Mouse (Mus musculus): Measurements from ENCODE around the gene Mrps18a. TPM values are rescaled to one million over a fixed set of nuclear protein-coding genes. Genes with fewer than 3 reads are reported as not detected.

Gene Mrps18a
- total and polyA plus RNA-seq, 3 experiments, result 55.3 to 110 (median 66.4) TPM

GRCm38 (mm10) chr17:46129741-46130498, 19.1 kb downstream of the Mrps18a start:
- H3K36me3 ChIP-seq (replicated peaks), result peaks cover 54% of the 10 kb centered on the region
- peaks cover 10% of the 10 kb centered on the region for H3K4me1 ChIP-seq (ENCODE audit: insufficient read depth, low read depth, low read length)
- peaks cover 13% of the 10 kb centered on the region; the same call in 1 of the 2 replicates for H3K27me3 ChIP-seq (ENCODE audit: insufficient read depth, low read length)
- no peak overlapping the region for H3K4me3 ChIP-seq (ENCODE audit: low read depth, low read length)
- H3K9me3 ChIP-seq (replicated peaks), result no peaks in the 10 kb centered on the region
- ATAC-seq (ENCODE audit: extremely low read depth, insufficient number of reproducible peaks, low FRiP score, poor library complexity, severe bottlenecking) (no peak), DNase-seq (ENCODE audit: low spot score) (no peak)
- TF ChIP-seq GATA2 (IDR thresholded peaks at IDR 0.05; ENCODE audit: borderline replicate concordance, low read depth, low read length) (no peak), GATA1 (IDR thresholded peaks at IDR 0.05; ENCODE audit: borderline replicate concordance, low read length) (no peak), TAL1 (conservative IDR thresholded peaks at IDR 0.05; ENCODE audit: low read depth, low read length) (no peak), CTCF (IDR thresholded peaks at IDR 0.05; ENCODE audit: low read depth, low read length) (no peak), POLR2AphosphoS5 (IDR thresholded peaks at IDR 0.05; ENCODE audit: insufficient replicate concordance, low read depth, low read length) (no peak)

- Histone ChIP-seq H3K27me3 (ENCODE audit: insufficient read depth, low read length) (peaks cover 24% of the 10 kb centered on the region), H3K4me3 (ENCODE audit: low read depth, low read length) (no peak overlapping the region), H3K36me3 (replicated peaks) (peaks cover 31% of the 10 kb centered on the region), H3K9me3 (replicated peaks) (no peaks in the 10 kb centered on the region), H3K4me1 (ENCODE audit: insufficient read depth, low read depth, low read length) (peaks cover 15% of the 10 kb centered on the region)
- ATAC-seq (ENCODE audit: extremely low read depth, insufficient number of reproducible peaks, low FRiP score, poor library complexity, severe bottlenecking) (no peak), DNase-seq (ENCODE audit: low spot score) (peak; percentile 42)
- TF ChIP-seq GATA2 (IDR thresholded peaks at IDR 0.05; ENCODE audit: borderline replicate concordance, low read depth, low read length) (no peak), POLR2AphosphoS5 (IDR thresholded peaks at IDR 0.05; ENCODE audit: insufficient replicate concordance, low read depth, low read length) (no peak), TAL1 (conservative IDR thresholded peaks at IDR 0.05; ENCODE audit: low read depth, low read length) (no peak), GATA1 (IDR thresholded peaks at IDR 0.05; ENCODE audit: borderline replicate concordance, low read length) (no peak), CTCF (IDR thresholded peaks at IDR 0.05; ENCODE audit: low read depth, low read length) (peak; percentile 84)
Measured at GRCm38 (mm10) chr17:46132058-46132718, 21.4 kb downstream of the Mrps18a start.

GRCm38 (mm10) chr17:46132862-46133261, 22.1 kb downstream of the Mrps18a start:
- H3K4me3 ChIP-seq (ENCODE audit: low read depth, low read length), result no peak overlapping the region

GRCm38 (mm10) chr17:46138563-46139236, 27.9 kb downstream of the Mrps18a start:
- TF ChIP-seq CTCF (IDR thresholded peaks at IDR 0.05; ENCODE audit: low read depth, low read length), result no peak
- no peaks in the 10 kb centered on the region for H3K9me3 ChIP-seq (replicated peaks)
- no peak for DNase-seq (ENCODE audit: low spot score)
- ATAC-seq (ENCODE audit: extremely low read depth, insufficient number of reproducible peaks, low FRiP score, poor library complexity, severe bottlenecking), result no peak; the same call in 1 of the 2 replicates
- H3K4me3 ChIP-seq (ENCODE audit: low read depth, low read length), result no peak overlapping the region; the same call in 1 of the 2 replicates
- peaks cover 3% of the 10 kb centered on the region for H3K36me3 ChIP-seq (replicated peaks)
- H3K27me3 ChIP-seq (ENCODE audit: insufficient read depth, low read length), result peaks cover 18% of the 10 kb centered on the region
- peaks cover 34% of the 10 kb centered on the region for H3K4me1 ChIP-seq (ENCODE audit: insufficient read depth, low read depth, low read length)

More at GRCm38 (mm10) chr17:46132862-46133261, 22.1 kb downstream of the Mrps18a start:
- ATAC-seq (ENCODE audit: extremely low read depth, insufficient number of reproducible peaks, low FRiP score, poor library complexity, severe bottlenecking) (no peak), DNase-seq (ENCODE audit: low spot score) (no peak)
- TF ChIP-seq TAL1 (conservative IDR thresholded peaks at IDR 0.05; ENCODE audit: low read depth, low read length), result no peak
- no peak for TF ChIP-seq CTCF (IDR thresholded peaks at IDR 0.05; ENCODE audit: low read depth, low read length)
- TF ChIP-seq POLR2AphosphoS5 (IDR thresholded peaks at IDR 0.05; ENCODE audit: insufficient replicate concordance, low read depth, low read length), result no peak
- no peak for TF ChIP-seq GATA2 (IDR thresholded peaks at IDR 0.05; ENCODE audit: borderline replicate concordance, low read depth, low read length)
- TF ChIP-seq GATA1 (IDR thresholded peaks at IDR 0.05; ENCODE audit: borderline replicate concordance, low read length), result no peak
- Histone ChIP-seq H3K27me3 (ENCODE audit: insufficient read depth, low read length) (peaks cover 24% of the 10 kb centered on the region), H3K4me1 (ENCODE audit: insufficient read depth, low read depth, low read length) (peaks cover 18% of the 10 kb centered on the region), H3K36me3 (replicated peaks) (peaks cover 25% of the 10 kb centered on the region), H3K9me3 (replicated peaks) (no peaks in the 10 kb centered on the region)

- Histone ChIP-seq H3K4me3 (ENCODE audit: low read depth, low read length) (no peak overlapping the region), H3K27me3 (ENCODE audit: insufficient read depth, low read length) (peaks cover 18% of the 10 kb centered on the region), H3K4me1 (ENCODE audit: insufficient read depth, low read depth, low read length) (peaks cover 37% of the 10 kb centered on the region), H3K9me3 (replicated peaks) (no peaks in the 10 kb centered on the region), H3K36me3 (replicated peaks) (peaks cover 12% of the 10 kb centered on the region)
- ATAC-seq (ENCODE audit: extremely low read depth, insufficient number of reproducible peaks, low FRiP score, poor library complexity, severe bottlenecking), result peak; percentile 34; the same call in 1 of the 2 replicates
- DNase-seq (ENCODE audit: low spot score), result no peak
- TF ChIP-seq CTCF (IDR thresholded peaks at IDR 0.05; ENCODE audit: low read depth, low read length) (no peak), POLR2AphosphoS5 (IDR thresholded peaks at IDR 0.05; ENCODE audit: insufficient replicate concordance, low read depth, low read length) (no peak), GATA1 (IDR thresholded peaks at IDR 0.05; ENCODE audit: borderline replicate concordance, low read length) (no peak), GATA2 (IDR thresholded peaks at IDR 0.05; ENCODE audit: borderline replicate concordance, low read depth, low read length) (no peak), TAL1 (conservative IDR thresholded peaks at IDR 0.05; ENCODE audit: low read depth, low read length) (no peak)
Measured at GRCm38 (mm10) chr17:46139872-46140271, 29.1 kb downstream of the Mrps18a start.

All from G1E (cell line).